Mouse (Mus musculus) ES-Bruce4 (cell line): Measurements from ENCODE around the gene Ppdpf.

Experiments
- CTCF ChIP-seq: IDR thresholded peaks from one replicate; pipeline ENCODE4 v1.8.1; 2011; ENCODE audit warnings: low read depth, low read length
- EP300 ChIP-seq: IDR thresholded peaks from 2 replicates; pipeline ENCODE4 v1.6.1; 2011; ENCODE audit warnings: low read depth, low read length; ENCODE audit not compliant: insufficient read depth
- POLR2A ChIP-seq: IDR thresholded peaks from one replicate; pipeline ENCODE4 v1.8.1; 2011; ENCODE audit warnings: low read length; ENCODE audit not compliant: insufficient read depth

DNA sequence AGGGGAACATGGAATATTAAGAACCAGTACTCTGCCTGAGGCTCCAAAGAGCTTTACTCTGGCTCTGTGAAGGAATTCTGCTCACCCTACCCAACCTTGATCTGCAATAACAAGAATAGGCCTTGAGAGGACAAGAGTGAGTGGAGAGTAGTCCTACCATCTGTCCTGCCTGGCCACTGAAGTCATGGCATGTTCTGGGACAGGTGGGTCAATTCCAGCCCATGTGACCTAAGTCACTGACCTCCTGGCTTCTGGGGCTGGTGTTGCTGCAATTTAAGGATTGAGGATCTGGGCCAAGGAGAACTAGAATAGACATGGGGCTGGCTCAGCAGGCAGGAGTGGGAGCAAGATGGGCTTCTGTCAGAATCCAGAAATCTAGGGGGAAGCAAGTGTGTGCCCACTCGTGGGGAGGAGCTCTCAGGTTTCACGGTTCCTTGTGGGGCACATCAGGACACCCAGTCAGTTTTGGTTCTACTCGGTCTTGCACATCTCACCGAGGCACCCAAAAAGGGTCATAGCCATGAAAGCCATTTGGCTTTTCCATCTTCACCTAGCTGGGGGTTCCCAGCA lies 40.0 kb upstream of the Ppdpf start:
- no peak for TF ChIP-seq CTCF
- TF ChIP-seq POLR2A: no peak
- TF ChIP-seq EP300: no peak
